Mouse (Mus musculus): ENCODE measurements at regions not wholly inside any gene's neighbourhood (a gene's known extent, or its start where the extent isn't known, plus 50 kb on each side); places are given as distances from the start of the nearest gene placed in this dataset.

GRCm38 (mm10) chr16:9339456-9339855, 509.6 kb downstream of the 1810013L24Rik start:
- DNase-seq (ENCODE audit: low spot score in 2 of 2), result no peak

GRCm38 (mm10) chr16:9341245-9341644, 511.3 kb downstream of the 1810013L24Rik start:
- DNase-seq (ENCODE audit: low spot score in 2 of 2), result no peak

- no peak for DNase-seq (ENCODE audit: low spot score in 2 of 2)
These were observed 523.9 kb downstream of the 1810013L24Rik start for GRCm38 (mm10) chr16:9353811-9354210.

GRCm38 (mm10) chr16:9354331-9355030, 524.6 kb downstream of the 1810013L24Rik start:
- no peak for DNase-seq (ENCODE audit: low spot score in 2 of 2)

- no peak for DNase-seq (ENCODE audit: low spot score in 2 of 2)
These were observed 528.8 kb downstream of the 1810013L24Rik start for GRCm38 (mm10) chr16:9358651-9359050.

- no peak for DNase-seq (ENCODE audit: low spot score in 2 of 2)
These were observed 529.7 kb downstream of the 1810013L24Rik start for GRCm38 (mm10) chr16:9359399-9360135.

- DNase-seq (ENCODE audit: low spot score in 2 of 2), result no peak
These were observed 530.9 kb downstream of the 1810013L24Rik start for GRCm38 (mm10) chr16:9360741-9361255.

GRCm38 (mm10) chr16:9362116-9362515, 532.2 kb downstream of the 1810013L24Rik start:
- no peak for DNase-seq (ENCODE audit: low spot score in 2 of 2)

- no peak for DNase-seq (ENCODE audit: low spot score in 2 of 2)
These were observed 534.2 kb downstream of the 1810013L24Rik start for GRCm38 (mm10) chr16:9364105-9364504.

GRCm38 (mm10) chr16:9390986-9391385, 561.1 kb downstream of the 1810013L24Rik start:
- no peak for DNase-seq (ENCODE audit: low spot score in 2 of 2)

- no peak for DNase-seq (ENCODE audit: low spot score in 2 of 2)
These were observed 574.8 kb downstream of the 1810013L24Rik start for GRCm38 (mm10) chr16:9404736-9405135.

GRCm38 (mm10) chr16:9408196-9408595, 578.3 kb downstream of the 1810013L24Rik start:
- no peak for DNase-seq (ENCODE audit: low spot score in 2 of 2)

GRCm38 (mm10) chr16:9430509-9430908, 564.9 kb downstream of the Grin2a start:
- DNase-seq (ENCODE audit: low spot score in 2 of 2), result no peak

GRCm38 (mm10) chr16:9439300-9439856, 556.0 kb downstream of the Grin2a start:
- no peak for DNase-seq (ENCODE audit: low spot score in 2 of 2)

- no peak for DNase-seq (ENCODE audit: low spot score in 2 of 2)
These were observed 555.5 kb downstream of the Grin2a start for GRCm38 (mm10) chr16:9439891-9440290.

- DNase-seq (ENCODE audit: low spot score in 2 of 2), result no peak
These were observed 543.3 kb downstream of the Grin2a start for GRCm38 (mm10) chr16:9452058-9452457.

- no peak for DNase-seq (ENCODE audit: low spot score in 2 of 2)
These were observed 537.8 kb downstream of the Grin2a start for GRCm38 (mm10) chr16:9457574-9457973.

- no peak for DNase-seq (ENCODE audit: low spot score in 2 of 2)
These were observed 532.9 kb downstream of the Grin2a start for GRCm38 (mm10) chr16:9462497-9462896.

- no peak for DNase-seq (ENCODE audit: low spot score in 2 of 2)
These were observed 526.0 kb downstream of the Grin2a start for GRCm38 (mm10) chr16:9469394-9469793.

- no peak for DNase-seq (ENCODE audit: low spot score in 2 of 2)
These were observed 510.1 kb downstream of the Grin2a start for GRCm38 (mm10) chr16:9485291-9485690.

- no peak for DNase-seq (ENCODE audit: low spot score in 2 of 2)
These were observed 497.1 kb downstream of the Grin2a start for GRCm38 (mm10) chr16:9498301-9498700.

GRCm38 (mm10) chr16:9501713-9502112, 493.6 kb downstream of the Grin2a start:
- peak; percentile 18 to 40 for DNase-seq (ENCODE audit: low spot score in 2 of 2)
